Mouse (Mus musculus) CH12.LX (cell line): ENCODE measurements around the gene Ttc39b. TPM values are rescaled to one million over a fixed set of nuclear protein-coding genes. Genes with fewer than 3 reads are reported as not detected.

Experiments
- DNase-seq: peaks from one replicate; pipeline ENCODE4 v3.0.0-alpha.2; 2013; ENCODE audit errors: extremely low read depth
- H3K27ac ChIP-seq: 2 replicates; pipeline ENCODE4 v1.5.1; 2012; ENCODE audit warnings: low read depth, mild to moderate bottlenecking, control low read depth, moderate library complexity; ENCODE audit not compliant: insufficient read depth
- H3K27me3 ChIP-seq: replicated peaks from 2 replicates; pipeline ENCODE3; 2012; ENCODE audit warnings: inconsistent platforms
- H3K36me3 ChIP-seq, 2 experiments: replicated peaks in 1 of 2; 2 replicates each; pipeline versions ENCODE3 to v1.6.1; 2012; ENCODE audit warnings: inconsistent platforms in 1 of 2, low read length in 1 of 2, mild to moderate bottlenecking in 1 of 2, mixed read lengths in 1 of 2, moderate library complexity in 1 of 2; ENCODE audit not compliant: control insufficient read depth in 1 of 2, insufficient read depth in 1 of 2
- H3K4me1 ChIP-seq, 2 experiments: 2 replicates each; pipeline ENCODE4 v1.6.1; 2012; ENCODE audit warnings: inconsistent platforms in 1 of 2, moderate library complexity in 1 of 2; ENCODE audit not compliant: insufficient read depth in 2 of 2, control insufficient read depth in 1 of 2
- H3K4me2 ChIP-seq: 2 replicates; pipeline ENCODE4 v1.6.1; 2012; ENCODE audit warnings: low read depth, mild to moderate bottlenecking, control low read depth; ENCODE audit not compliant: poor library complexity, insufficient read depth, severe bottlenecking
- H3K4me3 ChIP-seq, 3 experiments: fragments of 150-350 bp in 1 of 3; sonication (generic) in 1 of 3; replicated peaks in 1 of 3; 2 replicates each; pipeline versions ENCODE3 to v1.5.1; 2011 to 2012; ENCODE audit warnings: low read depth in 2 of 3, low read length in 2 of 3, mild to moderate bottlenecking in 2 of 3, moderate library complexity in 2 of 3, control low read depth in 1 of 3, improper control_type of control experiment in 1 of 3, inconsistent platforms in 1 of 3, mixed read lengths in 1 of 3; ENCODE audit not compliant: poor library complexity in 1 of 3
- H3K79me2 ChIP-seq: replicated peaks from 2 replicates; pipeline ENCODE4 v1.6.1; 2012; ENCODE audit warnings: mild to moderate bottlenecking, moderate library complexity; ENCODE audit not compliant: control insufficient read depth, poor library complexity, insufficient read depth, severe bottlenecking; ENCODE audit errors: extremely low read depth
- H3K9ac ChIP-seq: 2 replicates; pipeline ENCODE4 v1.6.1; 2012; ENCODE audit warnings: low read depth, mild to moderate bottlenecking, control low read depth, moderate library complexity; ENCODE audit not compliant: insufficient read depth
- H3K9me3 ChIP-seq: replicated peaks from 2 replicates; pipeline ENCODE3; 2012; ENCODE audit warnings: low read length, inconsistent platforms, mixed read lengths
- CHD1 ChIP-seq: IDR thresholded peaks from 2 replicates; pipeline ENCODE4 v1.6.1; 2012; ENCODE audit warnings: low read depth, low read length, improper control_type of control experiment, inconsistent platforms
- EP300 ChIP-seq: IDR thresholded peaks from 2 replicates; pipeline ENCODE4 v1.6.1; 2011; ENCODE audit warnings: low read length, improper control_type of control experiment
- GABPA ChIP-seq: IDR thresholded peaks from 2 replicates; pipeline ENCODE4 v1.6.1; 2012; ENCODE audit warnings: low read depth, low read length, improper control_type of control experiment, inconsistent platforms; ENCODE audit not compliant: insufficient replicate concordance
- JUND ChIP-seq: conservative IDR thresholded peaks from 2 replicates; pipeline ENCODE4 v1.6.1; 2011; ENCODE audit warnings: low read depth, low read length, improper control_type of control experiment
- KAT2A ChIP-seq: IDR thresholded peaks from 2 replicates; pipeline ENCODE4 v1.6.1; 2012; ENCODE audit warnings: low read length, improper control_type of control experiment, inconsistent platforms; ENCODE audit not compliant: insufficient replicate concordance
- MEF2A ChIP-seq: IDR thresholded peaks from 2 replicates; pipeline ENCODE4 v1.6.1; 2014; ENCODE audit warnings: low read depth, mild to moderate bottlenecking, inconsistent platforms, low read length, improper control_type of control experiment, borderline replicate concordance
- MXI1 ChIP-seq: IDR thresholded peaks from 2 replicates; pipeline ENCODE4 v1.6.1; 2011; ENCODE audit warnings: mild to moderate bottlenecking, low read depth, low read length, improper control_type of control experiment
- MYC ChIP-seq: IDR thresholded peaks from 2 replicates; pipeline ENCODE4 v1.6.1; 2011; ENCODE audit warnings: low read depth, mild to moderate bottlenecking, improper control_type of control experiment, low read length
- PAX5 ChIP-seq: IDR thresholded peaks from 2 replicates; pipeline ENCODE4 v1.6.1; 2012; ENCODE audit warnings: low read length, inconsistent platforms, mixed read lengths
- POLR2A ChIP-seq: IDR thresholded peaks from 2 replicates; pipeline ENCODE4 v1.6.1; 2011; ENCODE audit warnings: low read depth, mild to moderate bottlenecking, improper control_type of control experiment, low read length
- SIN3A ChIP-seq: IDR thresholded peaks from 2 replicates; pipeline ENCODE4 v1.6.1; 2012; ENCODE audit warnings: low read length, improper control_type of control experiment, inconsistent platforms
- USF1 ChIP-seq: IDR thresholded peaks from 2 replicates; pipeline ENCODE4 v1.6.1; 2014; ENCODE audit warnings: low read depth, mild to moderate bottlenecking, inconsistent platforms, low read length, improper control_type of control experiment
- ZC3H11A ChIP-seq: IDR thresholded peaks from 2 replicates; pipeline ENCODE4 v1.6.1; 2012; ENCODE audit warnings: low read depth, mild to moderate bottlenecking, inconsistent platforms, low read length, improper control_type of control experiment
- dilution Hi-C: fragments of 300-500 bp; cut with MboI; formaldehyde crosslinking; loops from 2 replicates; pipeline ENCODE4 v1.14.3; 2020; ENCODE audit warnings: low sequenced_read_pairs; ENCODE audit not compliant: extremely low pct_unique_long_range_greater_than_20kb, extremely low pct_ligation_motif_present
- in situ Hi-C: fragments of 300-500 bp; cut with MboI; formaldehyde crosslinking; loops from 3 replicates; pipeline ENCODE4 v1.14.3; 2019; ENCODE audit warnings: low sequenced_read_pairs, low pct_ligation_motif_present, low pct_unique_long_range_greater_than_20kb, mixed read lengths
- polyA plus RNA-seq: library from polyadenylated mRNA; unstranded; fragments of >175 nt; gene quantifications from 2 replicates; pipeline ENCODE4 v1.2.1, GENCODE M21; 2012; ENCODE audit warnings: low read depth; ENCODE audit not compliant: insufficient read length
- total RNA-seq, 2 experiments: library from RNA; depleted of rRNA; stranded (reverse); fragments of 300-350 nt in 1 of 2; fragments of >200 nt in 1 of 2; gene quantifications; 2 replicates each; pipeline ENCODE4 v1.2.3; 2012 to 2014

Gene Ttc39b
- total and polyA plus RNA-seq, 3 experiments: 12.6 to 16.7 (median 15.7) TPM

DNA sequence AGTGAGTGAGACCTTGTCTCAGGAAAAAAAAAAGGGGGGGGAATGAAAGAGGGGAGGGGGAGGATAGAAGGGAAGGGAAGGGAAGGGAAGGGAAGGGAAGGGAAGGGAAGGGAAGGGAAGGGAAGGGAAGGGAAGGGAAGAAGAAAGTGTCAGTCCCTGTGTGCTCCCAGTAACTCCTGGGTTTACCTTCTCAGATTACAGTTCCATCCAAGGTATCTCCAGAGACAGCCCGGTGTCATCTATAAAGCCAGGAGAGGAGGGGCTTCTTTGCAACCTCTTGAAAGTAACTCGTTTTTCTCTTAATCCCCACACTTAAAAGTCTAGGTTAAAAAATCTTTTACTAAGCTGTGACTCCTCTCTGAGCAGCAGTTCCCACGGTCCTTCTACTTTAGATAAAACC lies 5.3 kb downstream of the Ttc39b start:
- TF ChIP-seq USF1 (no peak), EP300 (no peak), ZC3H11A (no peak), CHD1 (no peak)
- no peak overlapping the region for H3K27ac ChIP-seq
- no peak overlapping the region for H3K4me2 ChIP-seq
- dilution Hi-C loops (no loop called here), in situ Hi-C loops (loop anchor here (10.0 to 25.0 kb wide), 2 partner anchors 54 to 194 kb away; no protein-coding TSS in a partner anchor)
- H3K27me3 ChIP-seq: no peaks in the 10 kb centered on the region
- DNase-seq: no peak
- H3K9ac ChIP-seq: no peak overlapping the region
- H3K79me2 ChIP-seq: peaks cover 26% of the 10 kb centered on the region
- peaks cover 0 to 6% of the 10 kb centered on the region in 2 experiments for H3K36me3 ChIP-seq
- H3K4me3 ChIP-seq: no peak overlapping the region
- H3K4me1 ChIP-seq: peaks cover 20 to 53% of the 10 kb centered on the region in 2 experiments
- no peaks in the 10 kb centered on the region for H3K9me3 ChIP-seq

DNA sequence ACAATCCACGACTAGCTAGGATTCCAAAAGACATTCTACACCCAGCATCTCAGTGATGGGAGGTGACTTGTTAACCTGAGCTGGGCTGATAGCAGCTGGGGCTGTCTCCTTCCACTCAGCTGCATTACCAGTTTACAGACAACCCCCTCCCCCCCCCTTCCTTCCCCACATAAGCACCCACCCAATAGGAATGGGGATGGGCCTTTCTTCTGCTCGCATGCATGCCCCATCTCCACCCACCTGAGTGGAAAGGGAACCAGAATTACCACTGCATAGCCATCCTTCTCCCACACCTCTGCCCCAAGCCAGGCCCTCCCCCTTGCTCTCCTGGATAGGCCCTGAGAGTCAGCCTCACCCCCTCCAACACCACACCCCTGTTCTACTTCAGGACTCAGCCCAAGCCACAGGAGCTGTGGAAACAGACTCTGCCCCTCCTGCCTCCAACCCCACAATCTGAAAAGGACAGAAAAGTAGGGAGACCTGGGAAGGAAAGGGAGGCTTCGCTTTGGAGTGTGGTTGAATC lies 6.2 kb downstream of the Ttc39b start:
- dilution Hi-C loops (no loop called here), in situ Hi-C loops (loop anchor here (10.0 to 25.0 kb wide), 2 partner anchors 53 to 194 kb away; no protein-coding TSS in a partner anchor)
- no peak overlapping the region for H3K27ac ChIP-seq
- H3K79me2 ChIP-seq: peaks cover 27% of the 10 kb centered on the region
- H3K36me3 ChIP-seq: peaks cover 0 to 12% of the 10 kb centered on the region in 2 experiments
- no peak overlapping the region for H3K9ac ChIP-seq
- no peak for DNase-seq
- H3K9me3 ChIP-seq: no peaks in the 10 kb centered on the region
- H3K27me3 ChIP-seq: no peaks in the 10 kb centered on the region
- TF ChIP-seq GABPA (no peak), CHD1 (no peak), SIN3A (no peak), POLR2A (no peak), MEF2A (no peak), JUND (no peak), MXI1 (no peak), MYC (no peak), KAT2A (no peak)
- peaks cover 20 to 53% of the 10 kb centered on the region in 2 experiments for H3K4me1 ChIP-seq
- no peak overlapping the region for H3K4me2 ChIP-seq
- H3K4me3 ChIP-seq: no peak overlapping the region

DNA sequence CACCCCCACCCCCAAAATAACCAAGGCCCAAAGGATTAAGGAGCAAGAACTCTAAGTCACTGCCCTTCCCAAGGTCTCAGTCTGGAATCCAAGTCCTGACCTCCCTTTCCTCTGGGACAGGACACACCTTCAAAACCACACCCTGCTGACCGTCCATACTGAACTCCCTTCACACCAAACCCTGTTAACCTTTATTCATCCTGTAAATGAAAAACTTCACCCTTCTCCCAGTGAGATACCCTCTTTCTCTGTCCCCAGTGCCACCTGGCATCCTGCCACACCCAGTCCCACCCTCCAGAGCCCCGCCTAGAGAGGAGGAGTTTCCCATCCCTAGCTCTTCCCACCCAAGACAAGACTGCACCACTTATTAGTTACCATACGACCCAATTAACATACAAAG lies 7.3 kb downstream of the Ttc39b start:
- Histone ChIP-seq H3K79me2 (peaks cover 24% of the 10 kb centered on the region), H3K27ac (no peak overlapping the region), H3K4me2 (no peak overlapping the region), H3K36me3 (peaks cover 0 to 20% of the 10 kb centered on the region in 2 experiments), H3K27me3 (no peaks in the 10 kb centered on the region), H3K9me3 (no peaks in the 10 kb centered on the region), H3K4me3 (no peak overlapping the region), H3K9ac (peak overlapping the region; percentile 28; the same call in 1 of the 2 replicates), H3K4me1 (peaks cover 17 to 45% of the 10 kb centered on the region in 2 experiments)
- no peak for TF ChIP-seq PAX5
- no peak for DNase-seq
- dilution Hi-C loops (no loop called here), in situ Hi-C loops (loop anchor here (10.0 to 25.0 kb wide), 2 partner anchors 52 to 196 kb away; no protein-coding TSS in a partner anchor)
